Mouse (Mus musculus): ENCODE data around the gene Cygb.

GRCm38 (mm10) chr11:116619561-116619960, 34.6 kb downstream of the Cygb start:
- TF ChIP-seq CTCF (conservative IDR thresholded peaks at IDR 0.05 in 1 of 2, IDR thresholded peaks at IDR 0.05 in 1 of 2; ENCODE audit: low read depth in 2 of 2, low read length in 2 of 2) (no peak), MXI1 (IDR thresholded peaks at IDR 0.05; ENCODE audit: low read depth, low read length) (no peak)
